ENCODE assay signal across 8 mouse cellular contexts in the genomic region with DNA sequence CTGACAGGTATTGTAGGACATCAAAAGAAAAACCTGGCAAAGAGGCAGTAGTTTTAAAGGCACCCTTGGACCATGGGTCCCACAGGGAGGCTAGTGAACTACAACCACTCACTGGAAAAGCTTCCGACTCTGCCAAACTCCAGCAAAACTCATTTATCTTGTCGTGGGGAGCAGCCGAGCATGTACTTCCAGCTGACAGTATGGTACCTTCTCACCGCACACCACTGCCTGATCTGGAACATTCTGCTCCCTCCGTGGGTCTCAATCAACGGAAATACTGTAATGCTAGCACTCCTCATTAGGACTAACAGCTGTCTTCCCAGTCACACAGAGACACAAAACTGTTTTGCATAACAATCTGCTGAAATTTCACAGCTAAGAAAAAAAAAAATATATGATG. TPM values are rescaled to one million over a fixed set of nuclear protein-coding genes. Genes with fewer than 3 reads are reported as not detected.
DNase-seq lines count a peak whose midpoint lies in the region; TF ChIP-seq lines count a peak whose summit lies in the region.

No protein-coding gene starts in this region.

- TF ChIP-seq CTCF in brain, embryonic 14.5 days (IDR thresholded peaks at IDR 0.05; ENCODE audit: borderline replicate concordance, extremely low read depth, insufficient read depth, insufficient read length), result no peak

- TF ChIP-seq POLR2A in brain, embryonic 14.5 days (IDR thresholded peaks at IDR 0.05; ENCODE audit: borderline replicate concordance, extremely low read depth, insufficient read depth, insufficient read length, poor library complexity, severe bottlenecking), result no peak

- peak; percentile 15 for DNase-seq in kidney, adult 11 months
- no peak for DNase-seq in kidney, adult 18-20 months
- DNase-seq in Muller cell, postnatal 12 days (ENCODE audit: inconsistent ontology term), result peak; percentile 26
- peak; percentile 62 for DNase-seq in brain, embryonic 14.5 days (ENCODE audit: low read depth)
- DNase-seq in kidney, postnatal 14 days, result peak; percentile 25
- DNase-seq in heart, adult 9 months (ENCODE audit: low spot score in 2 of 2), result no peak
- DNase-seq in testis, postnatal 10 days (ENCODE audit: low spot score), result no peak
- DNase-seq in cerebellum, adult 11-12 months, result no peak

RNA-seq across cellular contexts. Expression of a gene that starts 48.6 kb away (rescaled TPM):
- 35.0 and 43.4 TPM in 2 replicates for polyA plus RNA-seq in brain, embryonic 14.5 days (2012; rRNA removed)

Comparison
In these comparisons a context has a peak if more than half of its experiments do, and no peak if none do; other contexts are left out.
1. DNase-seq: peak in kidney, adult 11 months (single experiment), Muller cell, postnatal 12 days (single experiment), brain, embryonic 14.5 days (single experiment) and kidney, postnatal 14 days (single experiment); none in kidney, adult 18-20 months (single experiment), heart, adult 9 months (0 of 2), testis, postnatal 10 days (single experiment) and cerebellum, adult 11-12 months (single experiment).